In the genomic region with DNA sequence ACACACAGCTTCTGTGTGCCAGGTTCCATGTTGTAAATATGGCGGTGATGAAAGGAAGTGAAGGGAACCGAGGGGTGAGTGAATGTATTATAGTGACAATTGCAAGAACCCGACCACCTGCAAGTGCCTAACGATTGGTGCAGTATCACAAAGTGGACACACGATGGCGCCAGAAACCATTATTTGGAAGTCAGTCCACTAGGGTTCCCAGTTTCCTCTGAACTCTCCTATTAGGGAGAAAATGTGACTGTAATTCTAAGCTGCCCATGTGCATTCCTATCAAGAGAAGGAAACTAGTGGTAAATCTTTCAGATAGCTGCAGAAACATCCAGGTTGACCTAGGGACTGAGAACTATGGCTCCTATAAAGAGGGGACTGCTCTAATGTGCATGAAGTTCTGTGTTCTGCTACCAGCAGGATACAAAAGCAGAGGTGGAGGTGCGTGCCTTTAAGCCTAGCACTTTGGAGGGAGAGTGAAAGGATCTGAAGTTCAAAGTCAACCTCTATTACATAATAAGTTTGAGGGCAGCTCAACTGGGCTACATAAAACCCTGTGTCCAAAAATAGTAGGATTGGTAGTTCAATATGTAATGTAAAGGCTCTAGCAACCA, we compare ENCODE assay signal across 10 mouse cellular contexts. TPM values are rescaled to one million over a fixed set of nuclear protein-coding genes. Genes with fewer than 3 reads are reported as not detected.
DNase-seq lines count a peak whose midpoint lies in the region; ATAC-seq lines count a peak whose summit lies in the region.
"Had no signal": no experiment of that assay in that cellular context is flagged by ENCODE, and none has a peak within 500 bp of the region (broad histone marks: within the 10 kb centered on the region; RNA-seq: fewer than 3 reads in every experiment).

No protein-coding gene starts in this region.

- no peak overlapping the region for H3K27ac ChIP-seq in heart, embryonic 12.5 days (ENCODE audit: poor library complexity, severe bottlenecking)
- H3K27ac ChIP-seq in midbrain, embryonic 10.5 days (replicated peaks) = no peak overlapping the region

- no peaks in the 10 kb centered on the region for H3K9me3 ChIP-seq in heart, embryonic 12.5 days (replicated peaks)
- H3K9me3 ChIP-seq in midbrain, embryonic 10.5 days (replicated peaks) = no peaks in the 10 kb centered on the region

- DNase-seq in heart, adult 11 months = peak; percentile 64
- peak; percentile 91 for DNase-seq in NIH3T3 (ENCODE audit: low read depth)
- DNase-seq in heart, postnatal 10 days = peak; percentile 63 to 76
- DNase-seq in layer of hippocampus, adult 9-10 months (ENCODE audit: low spot score) = peak; percentile 61
- DNase-seq in midbrain, embryonic 10.5 days (ENCODE audit: low spot score) = peak; percentile 69
- peak; percentile 59 for DNase-seq in telencephalon, adult 2 months (ENCODE audit: low read depth, low spot score)

- WGBS in heart, embryonic 12.5 days = 9% methylated on average over 7 of the region's 7 CpGs
- WGBS in midbrain, embryonic 10.5 days = 10% methylated on average over 7 of the region's 7 CpGs

- no peak overlapping the region for H3K4me3 ChIP-seq in heart, embryonic 12.5 days
- no peak overlapping the region for H3K4me3 ChIP-seq in midbrain, embryonic 10.5 days

- no peak for ATAC-seq in heart, embryonic 12.5 days (ENCODE audit: insufficient number of reproducible peaks, low FRiP score)
- peak; percentile 76 for ATAC-seq in common myeloid progenitor, adult 5-6 weeks (replicated peaks; ENCODE audit: low read depth, poor library complexity, severe bottlenecking)

- H3K4me1 ChIP-seq in heart, embryonic 12.5 days (replicated peaks) = no peaks in the 10 kb centered on the region
- peaks cover 9% of the 10 kb centered on the region for H3K4me1 ChIP-seq in midbrain, embryonic 10.5 days

- no peak overlapping the region for H3K4me2 ChIP-seq in heart, embryonic 12.5 days

- peaks cover 73% of the 10 kb centered on the region for H3K27me3 ChIP-seq in heart, embryonic 12.5 days (replicated peaks)
- peaks cover 48% of the 10 kb centered on the region for H3K27me3 ChIP-seq in midbrain, embryonic 10.5 days (ENCODE audit: low read depth, poor library complexity, severe bottlenecking)

- no peaks in the 10 kb centered on the region for H3K36me3 ChIP-seq in heart, embryonic 12.5 days
- no peaks in the 10 kb centered on the region for H3K36me3 ChIP-seq in midbrain, embryonic 10.5 days

- intact Hi-C loops in heart, postnatal 10 days (cut with DNase I) = loop anchor here (1.0 to 5.0 kb wide), 3 partner anchors 594 to 831 kb away; no protein-coding TSS in a partner anchor

- H3K9ac ChIP-seq in heart, embryonic 12.5 days = no peak overlapping the region

RNA-seq across cellular contexts. Expression of a gene that starts 15.6 kb away (rescaled TPM):
- polyA plus RNA-seq in heart, embryonic 12.5 days (2016; fragmentation: Nextera tagmentation; extraction: Ambion mirVana) = 0.06 TPM in 1 of 2 replicates, not detected in the other
- total RNA-seq in common myeloid progenitor, adult 5-6 weeks (2017) = not detected in 2 replicates
- total RNA-seq in heart, postnatal 10 days (2021) = not detected
- 5.2 and 5.6 TPM in 2 replicates for polyA plus RNA-seq in midbrain, embryonic 10.5 days (2016; fragmentation: Nextera tagmentation; extraction: Ambion mirVana)
- total RNA-seq: layer of hippocampus, postnatal 36 days had no signal
- polyA plus RNA-seq: stomach, embryonic 14.5 days had no signal
